Mouse (Mus musculus): ENCODE results near the gene Lrcol1. TPM values are rescaled to one million over a fixed set of nuclear protein-coding genes. Genes with fewer than 3 reads are reported as not detected.

The Lrcol1 gene
- not detected in 2 replicates for polyA plus RNA-seq (2015; fragmentation: Nextera tagmentation; extraction: Ambion mirVana)

- WGBS, result 83% methylated on average over 4 of the region's 4 CpGs
- Histone ChIP-seq H3K4me3 (no peak within 1 kb of the TSS), H3K27me3 (peaks cover 40% of the 10 kb centered on the region), H3K9me3 (no peaks in the 10 kb centered on the region), H3K36me3 (no peaks in the 10 kb centered on the region), H3K4me2 (no peak within 1 kb of the TSS), H3K4me1 (replicated peaks) (peaks cover 15% of the 10 kb centered on the region), H3K27ac (replicated peaks) (no peak within 1 kb of the TSS), H3K9ac (0 out of 2 replicates have a peak within 1 kb of the TSS, but pooled peaks have one; percentile 22)
- no peak for ATAC-seq (ENCODE audit: low read depth)
Observed at GRCm38 (mm10) chr5:110344524-110344923, at the start of gene Lrcol1. Gene Lrcol1, plus strand, starts transcription at chr5:110344730.

DNA sequence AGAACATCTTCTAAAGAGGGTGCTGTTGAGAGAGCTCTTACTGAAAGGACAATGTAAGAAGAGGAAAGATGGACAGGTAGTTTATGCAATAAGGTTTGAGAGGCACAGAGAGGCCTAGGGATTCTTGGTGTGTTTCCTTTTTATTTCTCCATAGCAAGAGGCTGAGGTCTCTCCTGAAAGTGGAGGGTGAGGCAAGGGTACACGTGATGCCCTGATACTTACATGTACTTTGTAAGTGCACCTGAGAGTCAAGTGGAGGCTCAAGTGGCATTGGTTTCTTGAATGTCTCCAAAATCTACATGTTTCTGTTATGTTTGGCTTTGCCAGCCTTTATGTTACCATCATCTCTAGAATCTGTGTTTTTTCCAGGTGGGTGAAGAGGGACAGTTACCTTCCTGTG lies 47.9 kb upstream of the Lrcol1 start:
- Histone ChIP-seq H3K27me3 (no peaks in the 10 kb centered on the region), H3K36me3 (peaks cover 58% of the 10 kb centered on the region), H3K4me2 (no peak overlapping the region), H3K9me3 (no peaks in the 10 kb centered on the region), H3K4me3 (no peak overlapping the region), H3K27ac (replicated peaks) (no peak overlapping the region), H3K9ac (no peak overlapping the region), H3K4me1 (replicated peaks) (no peaks in the 10 kb centered on the region)
- WGBS, result 91% methylated on average over 1 of the region's 1 CpGs
- ATAC-seq (ENCODE audit: low read depth), result no peak

DNA sequence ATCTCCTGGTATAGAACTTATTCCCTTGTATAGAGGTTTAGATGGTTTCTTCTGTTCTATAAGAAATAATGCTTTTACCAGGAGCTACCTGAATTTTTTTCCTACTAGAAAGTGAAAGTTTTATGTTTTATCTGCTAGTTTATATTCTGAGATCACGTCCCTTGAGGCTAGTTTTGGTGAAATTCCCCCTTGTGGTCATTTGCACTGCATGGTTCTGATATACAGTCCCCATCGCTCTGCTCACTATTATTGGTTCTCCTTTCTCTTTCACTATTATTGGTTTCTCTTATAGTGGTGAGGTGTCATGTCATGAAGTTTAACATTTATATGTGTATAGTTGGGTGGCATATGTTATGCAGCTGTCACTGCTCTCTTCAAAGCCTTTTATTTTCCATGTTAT lies 43.9 kb upstream of the Lrcol1 start:
- H3K4me1 ChIP-seq (replicated peaks), result no peaks in the 10 kb centered on the region
- no peak overlapping the region for H3K9ac ChIP-seq
- no peaks in the 10 kb centered on the region for H3K27me3 ChIP-seq
- 96% methylated on average over 2 of the region's 2 CpGs for WGBS
- no peak overlapping the region for H3K27ac ChIP-seq (replicated peaks)
- H3K4me2 ChIP-seq, result no peak overlapping the region
- ATAC-seq (ENCODE audit: low read depth), result no peak
- H3K4me3 ChIP-seq, result no peak overlapping the region
- peaks cover 52% of the 10 kb centered on the region for H3K36me3 ChIP-seq
- no peaks in the 10 kb centered on the region for H3K9me3 ChIP-seq

- Histone ChIP-seq H3K9ac (no peak overlapping the region), H3K36me3 (peaks cover 46% of the 10 kb centered on the region), H3K4me1 (replicated peaks) (no peaks in the 10 kb centered on the region), H3K27me3 (no peaks in the 10 kb centered on the region), H3K4me3 (no peak overlapping the region), H3K9me3 (no peaks in the 10 kb centered on the region), H3K4me2 (no peak overlapping the region), H3K27ac (replicated peaks) (no peak overlapping the region)
- 91% methylated on average over 7 of the region's 7 CpGs for WGBS
- ATAC-seq (ENCODE audit: low read depth), result no peak
Observed at GRCm38 (mm10) chr5:110308861-110309260, 35.7 kb upstream of the Lrcol1 start.

- peaks cover 36% of the 10 kb centered on the region for H3K36me3 ChIP-seq
- H3K4me2 ChIP-seq, result no peak overlapping the region
- no peak overlapping the region for H3K27ac ChIP-seq (replicated peaks)
- no peaks in the 10 kb centered on the region for H3K9me3 ChIP-seq
- H3K4me1 ChIP-seq (replicated peaks), result no peaks in the 10 kb centered on the region
- no peaks in the 10 kb centered on the region for H3K27me3 ChIP-seq
- H3K9ac ChIP-seq, result no peak overlapping the region
- H3K4me3 ChIP-seq, result no peak overlapping the region
- WGBS, result 96% methylated on average over 3 of the region's 3 CpGs
- no peak for ATAC-seq (ENCODE audit: low read depth)
Observed at GRCm38 (mm10) chr5:110313127-110313526, 31.4 kb upstream of the Lrcol1 start.

- Histone ChIP-seq H3K27me3 (no peaks in the 10 kb centered on the region), H3K4me2 (no peak overlapping the region), H3K27ac (replicated peaks) (no peak overlapping the region), H3K36me3 (peaks cover 46% of the 10 kb centered on the region), H3K9ac (no peak overlapping the region), H3K4me3 (no peak overlapping the region), H3K4me1 (replicated peaks) (no peaks in the 10 kb centered on the region), H3K9me3 (no peaks in the 10 kb centered on the region)
- 86% methylated on average over 3 of the region's 3 CpGs for WGBS
- ATAC-seq (ENCODE audit: low read depth), result no peak
Observed at GRCm38 (mm10) chr5:110330508-110330907, 14.0 kb upstream of the Lrcol1 start.

GRCm38 (mm10) chr5:110338792-110339191 lies 5.7 kb upstream of the Lrcol1 start:
- Histone ChIP-seq H3K4me2 (no peak overlapping the region), H3K9me3 (no peaks in the 10 kb centered on the region), H3K4me1 (replicated peaks) (peaks cover 15% of the 10 kb centered on the region), H3K36me3 (peaks cover 30% of the 10 kb centered on the region), H3K9ac (no peak overlapping the region), H3K27ac (replicated peaks) (no peak overlapping the region), H3K27me3 (peaks cover 30% of the 10 kb centered on the region), H3K4me3 (no peak overlapping the region)
- WGBS, result 95% methylated on average over 2 of the region's 2 CpGs
- ATAC-seq (ENCODE audit: low read depth), result no peak

DNA sequence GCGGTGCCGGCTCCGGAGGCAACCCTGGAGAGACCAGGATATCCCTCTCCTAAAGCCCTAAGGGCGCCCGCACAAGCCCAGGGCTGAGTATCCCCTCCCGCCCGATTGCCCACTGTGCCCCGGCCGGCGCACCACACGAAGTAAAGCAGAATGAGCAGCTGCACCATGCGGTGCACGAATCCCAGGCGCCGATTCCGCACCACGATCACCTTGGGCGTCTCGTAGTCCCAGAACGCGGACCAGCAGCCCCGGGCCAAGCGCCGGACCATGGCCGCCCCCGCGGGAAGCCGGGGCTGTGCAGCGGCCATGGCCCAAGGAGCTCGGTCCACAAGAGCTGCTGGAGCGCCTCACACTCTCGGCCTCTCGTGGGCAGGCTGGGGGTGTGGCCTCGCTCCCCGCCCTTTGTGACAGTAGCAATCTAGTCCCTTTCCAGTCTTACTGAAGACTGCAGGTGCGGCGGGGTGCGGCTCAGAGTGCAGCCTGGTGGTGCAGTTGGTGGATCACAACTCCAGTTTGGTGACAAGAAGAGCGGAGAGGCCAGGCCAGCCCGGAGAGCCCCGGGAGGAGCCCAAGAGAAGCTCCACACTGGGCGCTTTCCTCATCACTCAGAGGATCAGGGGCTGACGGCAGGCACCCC lies 1.8 kb upstream of the Lrcol1 start, which contains the start of gene P2rx2:
Gene P2rx2 (minus strand): TSS at position 565 of the 637 bp plus-strand sequence.
- under 1% methylated on average over 43 of the region's 43 CpGs for WGBS
- Histone ChIP-seq H3K36me3 (no peaks in the 10 kb centered on the region), H3K4me1 (replicated peaks) (peaks cover 15% of the 10 kb centered on the region), H3K27ac (replicated peaks) (no peak within 1 kb of the TSS), H3K9me3 (no peaks in the 10 kb centered on the region), H3K27me3 (peaks cover 40% of the 10 kb centered on the region), H3K9ac (peak within 1 kb of the TSS; percentile 77), H3K4me3 (peak within 1 kb of the TSS; percentile 54), H3K4me2 (peak within 1 kb of the TSS; percentile 97)
- ATAC-seq (ENCODE audit: low read depth), result peak; percentile 77

DNA sequence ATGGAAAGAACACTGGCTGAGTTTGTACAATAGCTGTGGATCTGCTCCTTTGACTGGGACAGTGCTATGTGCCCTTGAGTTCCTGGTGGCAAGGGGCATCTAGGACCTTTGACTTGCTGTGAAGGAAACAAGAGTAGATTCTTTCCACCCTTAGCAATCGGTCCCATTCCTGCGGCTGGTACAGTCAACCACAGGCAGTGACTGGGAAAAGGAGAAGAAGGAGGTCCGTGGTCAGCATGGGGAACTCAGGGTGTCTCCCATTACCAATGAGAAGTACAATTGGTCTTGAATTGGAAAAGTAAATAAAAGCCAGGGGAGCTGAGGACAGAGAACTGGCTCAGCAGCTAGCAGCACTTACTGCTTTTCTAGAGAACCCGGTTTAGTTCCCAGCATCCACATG lies 1.0 kb downstream of the Lrcol1 start:
- Histone ChIP-seq H3K4me3 (no peak overlapping the region), H3K9me3 (no peaks in the 10 kb centered on the region), H3K4me2 (no peak overlapping the region), H3K4me1 (replicated peaks) (peaks cover 15% of the 10 kb centered on the region), H3K27ac (replicated peaks) (no peak overlapping the region), H3K36me3 (no peaks in the 10 kb centered on the region), H3K27me3 (peaks cover 40% of the 10 kb centered on the region), H3K9ac (no peak overlapping the region)
- no peak for ATAC-seq (ENCODE audit: low read depth)
- WGBS, result 79% methylated on average over 4 of the region's 4 CpGs

DNA sequence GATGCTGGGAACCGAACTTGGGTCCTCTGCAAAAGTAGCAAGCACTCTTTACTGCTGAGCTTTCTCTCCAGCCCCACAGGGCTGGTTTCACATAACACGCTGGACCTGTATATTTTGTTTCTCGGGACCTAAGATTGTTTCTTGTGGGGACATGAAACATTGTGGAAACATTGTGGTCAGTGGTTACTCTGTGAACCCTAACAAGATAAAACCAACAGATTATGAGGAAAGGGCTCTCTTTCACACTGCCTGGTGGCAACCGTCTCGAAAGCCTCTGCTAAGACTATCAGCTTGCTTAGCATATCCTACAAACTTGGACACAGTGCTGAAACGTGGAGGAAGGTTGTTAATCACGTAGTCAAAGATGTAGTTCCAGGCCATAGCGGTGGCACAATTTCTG lies 2.5 kb downstream of the Lrcol1 start:
- WGBS, result 86% methylated on average over 8 of the region's 8 CpGs
- Histone ChIP-seq H3K27ac (replicated peaks) (no peak overlapping the region), H3K4me2 (no peak overlapping the region), H3K9ac (no peak overlapping the region), H3K4me3 (no peak overlapping the region), H3K27me3 (peaks cover 27% of the 10 kb centered on the region), H3K9me3 (no peaks in the 10 kb centered on the region), H3K4me1 (replicated peaks) (peaks cover 15% of the 10 kb centered on the region), H3K36me3 (no peaks in the 10 kb centered on the region)
- ATAC-seq (ENCODE audit: low read depth), result no peak

DNA sequence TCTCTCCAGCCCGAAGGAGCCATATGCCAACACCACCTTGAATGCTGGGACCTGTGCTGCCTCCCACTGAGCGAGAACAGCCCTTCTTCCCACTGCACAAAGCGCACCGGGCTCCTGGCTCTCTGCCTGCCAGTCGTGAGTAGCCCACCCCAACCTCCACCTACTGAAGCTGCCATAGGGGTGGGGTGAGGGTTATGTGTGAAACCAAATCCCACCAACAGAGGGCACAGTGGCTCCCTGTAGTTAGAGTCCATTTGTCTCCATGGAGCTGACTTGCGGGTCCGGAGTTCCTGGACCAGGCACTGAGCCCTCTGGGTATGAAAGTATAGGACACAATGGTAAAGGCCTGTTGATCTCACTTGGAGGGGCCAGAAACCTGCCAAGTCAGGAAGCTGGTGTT lies 10.2 kb downstream of the Lrcol1 start:
- Histone ChIP-seq H3K36me3 (no peaks in the 10 kb centered on the region), H3K4me1 (replicated peaks) (peaks cover 14% of the 10 kb centered on the region), H3K4me2 (no peak overlapping the region), H3K27me3 (peaks cover 19% of the 10 kb centered on the region; the same call in 1 of the 2 replicates), H3K27ac (replicated peaks) (no peak overlapping the region), H3K9ac (no peak overlapping the region), H3K9me3 (no peaks in the 10 kb centered on the region), H3K4me3 (no peak overlapping the region)
- ATAC-seq (ENCODE audit: low read depth), result no peak
- 14% methylated on average over 7 of the region's 7 CpGs for WGBS

GRCm38 (mm10) chr5:110357531-110358179 lies 13.1 kb downstream of the Lrcol1 start:
- 0 out of 2 replicates have a peak overlapping the region, but pooled peaks have one; percentile 10 for H3K4me2 ChIP-seq
- no peaks in the 10 kb centered on the region for H3K36me3 ChIP-seq
- H3K9me3 ChIP-seq, result no peaks in the 10 kb centered on the region
- no peak overlapping the region for H3K9ac ChIP-seq
- H3K4me1 ChIP-seq (replicated peaks), result peaks cover 14% of the 10 kb centered on the region
- peaks cover 19% of the 10 kb centered on the region; the same call in 1 of the 2 replicates for H3K27me3 ChIP-seq
- H3K4me3 ChIP-seq, result no peak overlapping the region
- H3K27ac ChIP-seq (replicated peaks), result peak overlapping the region; percentile 67; the same call in 1 of the 2 replicates
- 19% methylated on average over 9 of the region's 9 CpGs for WGBS
- ATAC-seq (ENCODE audit: low read depth), result peak; percentile 73
